Mouse (Mus musculus) cerebellum, adult 2 months (tissue): Measurements from ENCODE around the gene Arl15.

ENCODE experiments used
- CTCF ChIP-seq: fragments of 200-500 bp; IDR thresholded peaks from 2 replicates; pipeline ENCODE4 v1.5.1; 2011; ENCODE audit warnings: low read depth, mild to moderate bottlenecking, control low read depth, low read length, moderate library complexity, borderline replicate concordance; ENCODE audit not compliant: insufficient read depth
- POLR2A ChIP-seq: fragments of 200-500 bp; IDR thresholded peaks from 2 replicates; pipeline ENCODE4 v1.6.1; 2011; ENCODE audit warnings: low read length, control low read depth, borderline replicate concordance; ENCODE audit not compliant: insufficient read depth

GRCm38 (mm10) chr13:114118104-114118830, 324.0 kb downstream of the Arl15 start:
- TF ChIP-seq CTCF = no peak
- no peak for TF ChIP-seq POLR2A
